Mouse (Mus musculus) brain, embryonic 14.5 days (tissue): ENCODE results near the gene Tmeff2.

Source experiments
- CTCF ChIP-seq: fragments of 200-500 bp; IDR thresholded peaks from 2 replicates; pipeline ENCODE4 v1.5.1; 2012; ENCODE audit warnings: inconsistent platforms, mild to moderate bottlenecking, moderate library complexity, borderline replicate concordance; ENCODE audit not compliant: insufficient read depth, insufficient read length; ENCODE audit errors: extremely low read depth
- POLR2A ChIP-seq: fragments of 200-500 bp; IDR thresholded peaks from 2 replicates; pipeline ENCODE4 v1.6.1; 2012; ENCODE audit warnings: mild to moderate bottlenecking, inconsistent platforms, borderline replicate concordance; ENCODE audit not compliant: poor library complexity, insufficient read depth, insufficient read length, severe bottlenecking; ENCODE audit errors: extremely low read depth

DNA sequence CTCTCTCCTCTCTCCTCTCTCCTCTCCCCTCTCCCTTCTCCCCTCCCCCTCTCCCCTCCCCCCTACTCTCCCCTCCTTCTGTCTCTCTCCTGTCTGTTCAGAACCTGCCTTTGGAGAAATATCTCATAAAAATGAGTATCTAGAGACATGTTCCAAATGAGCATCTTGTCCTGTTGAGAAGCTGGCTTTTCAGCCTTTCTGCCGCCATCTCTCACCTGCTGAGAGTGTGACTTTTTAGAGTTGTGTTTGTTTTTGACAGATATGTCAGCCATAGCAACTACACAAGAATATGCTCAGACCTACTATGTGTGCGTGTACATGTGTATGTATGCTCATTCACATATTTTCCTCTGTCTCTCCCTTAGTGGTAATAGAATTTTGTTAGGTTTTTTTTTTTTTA lies 283.8 kb downstream of the Tmeff2 start:
- TF ChIP-seq POLR2A (no peak), CTCF (no peak)
